Mouse (Mus musculus) erythroblast, adult 5-6 weeks (primary cell): ENCODE measurements around the gene Cwc25. TPM values are rescaled to one million over a fixed set of nuclear protein-coding genes. Genes with fewer than 3 reads are reported as not detected.
"Not testable (repeated sequence)": the region's sequence is repeated elsewhere in the genome, so short reads cannot be mapped to it uniquely, and the experiment has no call there.

Experiments
- ATAC-seq: replicated peaks from 2 replicates; pipeline ENCODE4 v1.8.0; 2016; ENCODE audit warnings: moderate number of reproducible peaks, mild to moderate bottlenecking, moderate TSS enrichment, inconsistent platforms; ENCODE audit not compliant: poor library complexity, low FRiP score, severe bottlenecking
- total RNA-seq, 2 experiments: library from RNA; stranded (forward) in 1 of 2; stranded (reverse) in 1 of 2; fragments of 150-400 nt in 1 of 2; fragments of 200-764, 138-1000 nt in 1 of 2; gene quantifications; 2 replicates each; pipeline versions ENCODE4 v1.2.3 to v1.2.4; 2015 to 2017; ENCODE audit warnings: low replicate concordance in 2 of 2

The Cwc25 gene
- total RNA-seq, 2 experiments from 2014 or later: 8.9 to 15.4 TPM

DNA sequence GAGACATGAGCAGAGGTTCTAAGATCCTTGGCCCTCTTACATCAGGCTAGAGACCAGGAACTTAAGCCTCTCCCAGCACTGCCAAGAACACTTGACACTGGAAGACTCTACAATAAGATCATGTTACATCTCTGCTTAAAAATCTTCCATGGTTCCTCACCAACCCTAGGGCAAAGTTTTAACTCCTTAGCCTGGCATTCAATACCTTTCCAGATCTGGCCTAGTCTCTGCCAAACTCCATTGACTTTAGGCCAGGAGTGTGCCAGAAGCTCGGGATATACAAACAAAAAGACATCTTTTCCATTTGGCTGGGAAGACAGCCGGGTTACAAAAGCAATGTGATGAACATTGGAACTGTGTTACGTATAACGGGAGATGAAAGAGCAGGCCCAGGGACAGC lies 28.8 kb downstream of the Cwc25 start:
- no peak for ATAC-seq

DNA sequence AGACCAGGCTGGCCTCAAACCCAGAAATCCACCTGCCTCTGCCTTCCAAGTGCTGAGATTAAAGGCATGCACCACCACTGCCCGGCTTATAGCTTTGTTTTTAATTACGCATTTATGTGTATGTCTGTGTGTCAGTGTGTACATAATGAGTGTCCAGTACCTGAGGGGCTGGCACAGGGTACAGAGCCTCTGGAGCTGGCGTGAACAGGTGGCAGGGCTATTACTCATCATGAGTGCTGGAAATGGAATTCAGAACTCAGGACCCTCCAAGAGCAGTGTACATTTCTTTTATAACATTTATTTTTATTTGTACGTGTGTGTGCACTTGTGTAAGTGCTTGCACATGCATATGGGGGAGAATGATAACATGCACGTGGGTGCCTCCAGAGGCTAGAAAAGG lies 29.7 kb downstream of the Cwc25 start:
- no peak for ATAC-seq

GRCm38 (mm10) chr11:97734810-97735209 lies 31.5 kb downstream of the Cwc25 start:
- not testable (repeated sequence) for ATAC-seq

DNA sequence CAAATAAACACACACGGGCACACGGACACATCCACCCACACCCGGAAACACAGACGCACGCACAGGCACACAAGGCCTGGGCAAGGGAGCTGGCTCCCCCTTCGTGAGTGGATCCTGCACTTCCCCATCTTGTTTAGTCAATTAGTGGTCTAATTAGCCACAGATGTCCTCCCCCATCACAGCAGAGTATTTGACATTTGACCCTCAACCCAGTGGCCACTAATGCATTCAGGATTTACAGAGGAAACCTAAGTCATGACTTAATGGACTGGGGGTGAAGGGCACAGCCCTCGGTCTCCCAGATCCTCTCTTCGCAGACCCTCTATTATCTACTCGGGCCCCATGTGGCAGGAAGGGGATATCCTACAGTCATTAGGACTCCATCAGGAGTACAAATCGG lies 32.7 kb downstream of the Cwc25 start:
- no peak for ATAC-seq

DNA sequence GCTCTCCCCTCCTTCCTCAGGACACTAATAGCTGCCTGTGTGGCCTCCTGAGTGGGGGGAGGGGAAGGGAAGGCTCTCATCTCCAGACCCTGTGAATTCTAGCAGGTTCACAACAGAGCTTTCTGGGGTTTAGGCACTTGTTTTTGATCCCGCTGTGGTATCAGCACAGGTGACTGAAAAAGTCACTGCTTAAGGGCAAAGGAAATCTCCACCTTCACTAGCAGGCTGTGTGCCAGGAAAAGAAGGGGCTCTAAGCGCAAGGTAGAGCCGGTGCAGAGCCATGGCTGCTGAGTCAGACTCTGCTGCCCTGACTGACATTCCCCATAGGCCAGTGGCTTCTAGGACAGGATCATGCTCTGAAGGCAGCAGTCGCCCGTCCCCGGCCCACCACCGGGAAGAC lies 37.6 kb downstream of the Cwc25 start:
- ATAC-seq: no peak

- no peak for ATAC-seq
Measured at GRCm38 (mm10) chr11:97728311-97728710, 38.0 kb downstream of the Cwc25 start.

DNA sequence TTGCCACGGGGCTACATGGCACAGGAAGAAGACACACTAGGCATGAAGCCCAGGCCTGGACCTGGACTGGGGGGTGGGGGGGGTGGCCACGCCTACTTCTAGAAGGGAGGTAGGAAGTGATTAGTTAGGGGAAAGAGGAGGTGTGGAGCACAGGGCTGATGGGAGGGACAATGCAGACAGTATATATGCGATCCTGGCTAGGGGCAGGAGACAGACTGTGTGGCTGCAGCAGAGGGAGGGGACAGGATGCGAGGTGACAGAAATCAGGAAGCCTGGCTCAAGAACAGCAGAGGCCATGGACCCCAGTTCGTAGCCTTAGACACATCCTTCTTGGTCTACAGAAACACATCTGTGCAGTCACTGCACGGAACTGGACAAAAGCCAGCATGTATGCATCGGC lies 42.6 kb downstream of the Cwc25 start:
- no peak for ATAC-seq

GRCm38 (mm10) chr11:97721338-97721737 lies 45.0 kb downstream of the Cwc25 start:
- no peak for ATAC-seq

DNA sequence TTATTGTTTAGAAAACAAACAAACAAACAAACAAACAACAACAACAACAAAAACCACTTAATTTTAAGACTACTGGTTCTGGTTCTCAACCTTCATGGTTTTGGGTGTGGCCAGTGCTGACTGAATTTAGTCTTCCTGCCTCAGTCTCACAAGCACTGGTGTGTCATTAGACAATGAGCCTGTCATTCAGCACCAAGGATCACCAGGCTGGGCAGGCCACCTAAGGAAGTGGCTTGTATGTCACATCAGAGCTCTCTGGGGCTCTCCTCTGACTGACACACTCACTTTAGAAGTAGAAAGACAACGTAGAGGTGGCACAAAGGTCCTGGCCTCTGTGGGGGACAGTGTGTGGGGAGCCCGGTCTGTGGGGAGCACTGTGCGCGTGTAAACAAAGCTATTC lies 47.3 kb downstream of the Cwc25 start:
- ATAC-seq: no peak

GRCm38 (mm10) chr11:97718281-97718860 lies 48.0 kb downstream of the Cwc25 start:
- ATAC-seq: no peak

DNA sequence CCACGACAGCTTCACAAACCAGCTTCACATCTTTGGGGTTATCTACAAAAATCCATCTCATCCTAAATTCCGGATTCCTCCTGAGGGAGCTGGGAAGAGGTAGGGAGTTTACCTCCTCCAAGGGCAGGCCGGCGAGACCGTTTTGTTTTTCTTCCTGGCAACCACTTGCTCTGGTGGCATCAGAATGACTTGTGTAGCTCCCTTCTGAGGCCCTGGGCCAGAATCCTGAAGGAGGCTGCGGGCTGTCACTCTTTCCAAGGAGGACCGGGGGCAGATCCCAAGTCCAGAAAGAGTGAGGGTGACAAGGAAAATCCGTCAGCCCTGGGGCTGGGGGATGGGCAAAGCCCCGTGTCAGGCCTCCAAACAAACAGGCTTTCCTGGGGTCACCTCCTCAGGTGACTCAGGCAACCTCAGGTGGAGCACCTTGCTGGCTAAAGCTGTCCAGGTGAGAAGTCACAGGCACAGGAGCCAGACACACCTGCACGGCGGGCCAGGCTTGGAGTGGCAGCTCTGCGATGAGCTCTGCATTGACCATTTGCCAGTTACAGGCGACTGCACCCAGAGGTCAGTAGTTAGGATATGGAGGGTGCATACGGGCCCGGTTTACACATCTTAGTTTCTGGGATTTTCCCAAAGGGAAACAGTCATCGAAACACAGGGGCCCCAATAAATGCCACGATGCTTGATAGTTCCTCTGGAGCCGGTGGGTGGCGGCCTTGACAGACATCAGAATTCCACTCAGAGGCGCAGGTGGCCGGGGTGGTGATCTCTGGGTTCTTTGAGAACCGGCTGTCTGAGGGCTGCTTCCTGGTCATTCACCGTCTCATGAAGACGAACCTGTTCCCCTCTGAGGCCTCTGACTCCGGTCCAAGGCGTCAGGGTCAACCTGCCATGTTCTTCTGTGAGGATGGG lies 48.7 kb downstream of the Cwc25 start:
- no peak for ATAC-seq

GRCm38 (mm10) chr11:97716021-97716420 lies 50.3 kb downstream of the Cwc25 start:
- ATAC-seq: no peak

GRCm38 (mm10) chr11:97714784-97715760 lies 51.3 kb downstream of the Cwc25 start:
- no peak for ATAC-seq

DNA sequence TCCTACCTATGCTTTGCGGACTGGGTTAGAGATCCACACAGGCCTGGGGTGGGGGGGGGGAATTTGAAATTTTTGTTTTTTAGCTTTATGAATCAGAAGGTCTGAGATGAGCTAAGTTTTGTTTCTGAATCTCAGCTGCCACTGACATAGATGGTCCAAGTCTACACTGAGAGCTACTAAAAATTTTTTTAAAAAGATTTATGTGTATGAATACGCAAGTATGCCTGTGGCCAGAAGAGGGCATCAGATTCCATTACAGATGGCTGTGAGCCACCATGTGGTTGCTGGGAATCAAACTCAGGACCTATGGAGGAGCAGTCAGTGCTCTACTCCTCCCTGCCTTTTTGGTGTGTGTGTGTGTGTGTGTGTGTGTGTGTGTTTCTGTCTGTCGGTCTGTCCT lies 52.0 kb downstream of the Cwc25 start:
- no peak for ATAC-seq

GRCm38 (mm10) chr11:97713896-97714295 lies 52.5 kb downstream of the Cwc25 start:
- ATAC-seq: no peak

GRCm38 (mm10) chr11:97712286-97712685 lies 54.1 kb downstream of the Cwc25 start:
- no peak for ATAC-seq

DNA sequence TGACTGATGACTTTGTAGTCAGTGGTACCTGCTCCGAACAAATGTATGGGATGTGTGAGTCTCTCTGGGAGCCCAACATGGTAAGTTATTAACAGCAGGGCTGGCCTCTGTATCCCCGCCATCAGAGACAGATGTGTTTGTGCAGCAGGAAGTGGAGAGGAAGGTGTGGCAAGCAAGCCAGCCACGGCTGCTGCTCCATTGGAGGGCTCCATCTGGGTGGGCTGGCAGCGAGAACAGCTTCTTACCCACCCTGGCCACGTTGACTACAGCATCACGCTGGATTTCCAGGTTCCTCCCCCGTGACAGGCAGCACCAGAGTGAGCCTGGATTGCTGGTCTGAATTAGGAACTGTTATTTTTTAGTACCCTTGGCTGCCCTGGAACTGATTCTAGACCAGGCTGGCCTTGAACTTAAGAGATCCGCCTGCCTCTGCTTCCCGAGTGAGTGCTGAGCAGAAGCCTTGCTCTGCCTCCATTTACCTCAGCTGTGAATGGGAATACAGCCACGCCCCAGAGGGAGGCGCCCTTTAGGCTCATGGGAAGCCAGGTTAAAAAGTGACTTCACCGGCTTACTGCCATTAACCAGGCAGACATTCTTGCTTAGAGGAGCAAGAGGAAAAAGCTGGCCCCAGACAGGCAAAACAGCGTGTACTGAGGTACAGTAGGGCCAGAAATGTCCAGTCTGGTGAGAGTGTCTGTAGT lies 55.0 kb downstream of the Cwc25 start:
- ATAC-seq: peak; percentile 36; the same call in 1 of the 2 replicates

GRCm38 (mm10) chr11:97710067-97710466 lies 56.3 kb downstream of the Cwc25 start:
- ATAC-seq: not testable (repeated sequence)

GRCm38 (mm10) chr11:97703039-97703826 lies 63.1 kb downstream of the Cwc25 start, which contains the start of gene Psmb3:
TSS of gene Psmb3 (plus strand) at chr11:97703399.
- peak; percentile 93 for ATAC-seq
